ENCODE assay signal across 12 mouse cellular contexts in the genomic region with DNA sequence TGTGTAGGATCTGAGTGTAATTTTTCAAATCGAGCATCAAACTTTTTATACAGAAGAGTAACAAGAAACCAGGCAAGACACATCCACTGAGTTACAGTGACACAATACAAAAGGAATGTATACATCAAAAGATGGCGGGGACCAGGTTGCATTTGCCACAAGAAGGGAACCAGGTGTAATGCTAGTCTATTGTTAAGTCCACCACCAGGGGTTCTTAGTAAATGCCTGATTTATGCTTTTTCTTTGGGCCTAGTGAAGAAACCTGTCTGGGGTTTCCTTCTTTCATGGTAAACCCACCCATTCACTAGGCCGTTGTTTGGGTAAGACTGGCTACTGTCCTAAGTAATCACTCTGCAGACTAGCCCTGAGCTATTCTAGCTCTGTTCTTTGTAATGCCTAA. TPM values are rescaled to one million over a fixed set of nuclear protein-coding genes. Genes with fewer than 3 reads are reported as not detected.
"Had no signal": no experiment of that assay in that cellular context is flagged by ENCODE, and none has a peak within 500 bp of the region (broad histone marks: within the 10 kb centered on the region; RNA-seq: fewer than 3 reads in every experiment).

No protein-coding gene starts in this region.

RNA-seq across cellular contexts. Expression of a gene that starts 38.6 kb away (rescaled TPM):
- total RNA-seq: common myeloid progenitor, adult 5-6 weeks; gastrocnemius, adult 18-20 months; gastrocnemius, adult 8-10 months; gastrocnemius, postnatal 25 days; gastrocnemius, postnatal 36 days; gastrocnemius, postnatal 4 days; granulocyte monocyte progenitor cell, adult 5-6 weeks; heart, adult 18-20 months; heart, adult 2 months; heart, adult 8-10 months had no signal
- polyA plus RNA-seq: embryonic facial prominence, embryonic 15.5 days; erythroblast, embryonic 14.5 days had no signal
